9 mouse cellular contexts compared by ENCODE assay signal in genomic region chr1:169921710-169922211, GRCm38 (mm10). TPM values are rescaled to one million over a fixed set of nuclear protein-coding genes. Genes with fewer than 3 reads are reported as not detected.
DNase-seq lines count a peak whose midpoint lies in the region; ATAC-seq and TF ChIP-seq lines count a peak whose summit lies in the region.
"Had no signal": no experiment of that assay in that cellular context is flagged by ENCODE, and none has a peak within 500 bp of the region (broad histone marks: within the 10 kb centered on the region; RNA-seq: fewer than 3 reads in every experiment).

No protein-coding gene starts in this region.

- no peak for ATAC-seq in hindbrain, embryonic 14.5 days (ENCODE audit: low FRiP score)
- no peak for ATAC-seq in hindbrain, embryonic 12.5 days (ENCODE audit: low FRiP score)
- ATAC-seq in heart, embryonic 14.5 days (ENCODE audit: insufficient number of reproducible peaks, insufficient read depth, low FRiP score, low read depth) = no peak
- ATAC-seq in limb, embryonic 14.5 days (ENCODE audit: low FRiP score, low read depth) = no peak

- no peaks in the 10 kb centered on the region for H3K27me3 ChIP-seq in hindbrain, embryonic 14.5 days (ENCODE audit: control insufficient read depth, insufficient read depth, low read length)
- H3K27me3 ChIP-seq in hindbrain, embryonic 12.5 days = 0 out of 2 replicates have a peak, but pooled peaks cover 5% of the 10 kb centered on the region
- H3K27me3 ChIP-seq in CH12.LX (replicated peaks) = peaks cover 27% of the 10 kb centered on the region
- peaks cover 3% of the 10 kb centered on the region for H3K27me3 ChIP-seq in heart, embryonic 14.5 days (ENCODE audit: control insufficient read depth, insufficient read depth, low read length)
- H3K27me3 ChIP-seq in limb, embryonic 14.5 days (ENCODE audit: control insufficient read depth, insufficient read depth, low read length) = no peaks in the 10 kb centered on the region

- in situ Hi-C loops in CH12.LX (cut with MboI; ENCODE audit: low pct_ligation_motif_present, low pct_unique_long_range_greater_than_20kb, low sequenced_read_pairs) = loop anchor here (10.0 kb wide), 2 partner anchors 247 to 387 kb away; partner anchors contain the start of gene Nuf2

- no peak for TF ChIP-seq POLR2A in CH12.LX (IDR thresholded peaks at IDR 0.05; ENCODE audit: low read depth, low read length)
- no peak for TF ChIP-seq POLR2A in limb, embryonic 14.5 days (IDR thresholded peaks at IDR 0.05; ENCODE audit: borderline replicate concordance, extremely low read depth, insufficient read depth, insufficient read length)

- 46% methylated on average over 8 of the region's 8 CpGs for WGBS in hindbrain, embryonic 14.5 days
- 38% methylated on average over 8 of the region's 8 CpGs for WGBS in hindbrain, embryonic 12.5 days
- 29% methylated on average over 8 of the region's 8 CpGs for whole genome bisulfite sequencing in heart, embryonic 14.5 days
- 37% methylated on average over 8 of the region's 8 CpGs for WGBS in limb, embryonic 14.5 days

- H3K9ac ChIP-seq in hindbrain, embryonic 14.5 days = no peak overlapping the region
- no peak overlapping the region for H3K9ac ChIP-seq in hindbrain, embryonic 12.5 days
- H3K9ac ChIP-seq in CH12.LX (ENCODE audit: insufficient read depth, low read depth) = no peak overlapping the region
- H3K9ac ChIP-seq in heart, embryonic 14.5 days (ENCODE audit: low read length) = no peak overlapping the region; the same call in 1 of the 2 replicates
- H3K9ac ChIP-seq in limb, embryonic 14.5 days (ENCODE audit: low read depth, low read length, severe bottlenecking) = no peak overlapping the region
- H3K9ac ChIP-seq: midbrain, embryonic 12.5 days had no signal

- no peak for TF ChIP-seq EP300 in CH12.LX (IDR thresholded peaks at IDR 0.05; ENCODE audit: low read length)

- peak; percentile 71 to 84 for TF ChIP-seq CTCF in CH12.LX (conservative IDR thresholded peaks at IDR 0.05 in 1 of 2, IDR thresholded peaks at IDR 0.05 in 1 of 2; ENCODE audit: low read depth in 2 of 2, low read length in 2 of 2)

- no peak overlapping the region for H3K4me2 ChIP-seq in hindbrain, embryonic 14.5 days (replicated peaks)
- H3K4me2 ChIP-seq in hindbrain, embryonic 12.5 days (replicated peaks) = no peak overlapping the region
- peak overlapping the region; percentile 55 for H3K4me2 ChIP-seq in CH12.LX (ENCODE audit: insufficient read depth, low read depth, poor library complexity, severe bottlenecking)
- H3K4me2 ChIP-seq in heart, embryonic 14.5 days (ENCODE audit: low read length) = peak overlapping the region; percentile 35; the same call in 1 of the 2 replicates
- H3K4me2 ChIP-seq in limb, embryonic 14.5 days (replicated peaks; ENCODE audit: low read depth, low read length, severe bottlenecking) = no peak overlapping the region
- H3K4me2 ChIP-seq: midbrain, embryonic 12.5 days had no signal

- no peaks in the 10 kb centered on the region for H3K4me1 ChIP-seq in hindbrain, embryonic 14.5 days (replicated peaks; ENCODE audit: control insufficient read depth, insufficient read depth, low read length)
- peaks cover 2% of the 10 kb centered on the region; the same call in 1 of the 2 replicates for H3K4me1 ChIP-seq in hindbrain, embryonic 12.5 days
- H3K4me1 ChIP-seq in CH12.LX (ENCODE audit: control insufficient read depth in 1 of 2, insufficient read depth in 2 of 2) = peaks cover 0 to 7% of the 10 kb centered on the region in 2 experiments; a peak in 2 of 4 replicates
- 0 out of 4 replicates have a peak, but pooled peaks cover 0 to 2% of the 10 kb centered on the region in 2 experiments for H3K4me1 ChIP-seq in heart, embryonic 14.5 days (ENCODE audit: control insufficient read depth in 2 of 2, insufficient read depth in 2 of 2, low read length in 2 of 2)
- H3K4me1 ChIP-seq in limb, embryonic 14.5 days (ENCODE audit: control insufficient read depth, insufficient read depth, low read length) = peaks cover 7% of the 10 kb centered on the region
- H3K4me1 ChIP-seq: midbrain, embryonic 12.5 days had no signal

- H3K36me3 ChIP-seq in hindbrain, embryonic 14.5 days (replicated peaks; ENCODE audit: control insufficient read depth, insufficient read depth) = no peaks in the 10 kb centered on the region
- H3K36me3 ChIP-seq in hindbrain, embryonic 12.5 days = no peaks in the 10 kb centered on the region
- H3K36me3 ChIP-seq in CH12.LX (replicated peaks in 1 of 2; ENCODE audit: control insufficient read depth in 1 of 2, insufficient read depth in 1 of 2, low read length in 1 of 2) = no peaks in the 10 kb centered on the region
- no peaks in the 10 kb centered on the region for H3K36me3 ChIP-seq in heart, embryonic 14.5 days (ENCODE audit: control insufficient read depth, insufficient read depth, low read length)
- no peaks in the 10 kb centered on the region for H3K36me3 ChIP-seq in limb, embryonic 14.5 days (ENCODE audit: control insufficient read depth, insufficient read depth, low read length)
- H3K36me3 ChIP-seq: midbrain, embryonic 12.5 days had no signal

- TF ChIP-seq RAD21 in CH12.LX (IDR thresholded peaks at IDR 0.05; ENCODE audit: low read depth, low read length) = peak; percentile 62

- DNase-seq in hindbrain, embryonic 14.5 days (ENCODE audit: low spot score) = peak; percentile 67
- DNase-seq in CH12.LX (ENCODE audit: extremely low read depth) (peak; percentile 62), adipocyte (ENCODE audit: low spot score) (peak; percentile 61)
- DNase-seq in limb, embryonic 14.5 days (ENCODE audit: low spot score) = peak; percentile 55
- peak; percentile 54 for DNase-seq in retina, postnatal 1 day
- DNase-seq in ovary, adult 18-20 months (ENCODE audit: low spot score) = no peak

- H3K27ac ChIP-seq in hindbrain, embryonic 14.5 days = no peak overlapping the region
- H3K27ac ChIP-seq in hindbrain, embryonic 12.5 days = no peak overlapping the region
- H3K27ac ChIP-seq in CH12.LX (ENCODE audit: insufficient read depth, low read depth) = no peak overlapping the region
- H3K27ac ChIP-seq in heart, embryonic 14.5 days (replicated peaks in 1 of 2; ENCODE audit: control insufficient read depth in 1 of 2, insufficient read depth in 1 of 2, low read depth in 2 of 2, low read length in 2 of 2) = no peak overlapping the region
- no peak overlapping the region for H3K27ac ChIP-seq in limb, embryonic 14.5 days (replicated peaks; ENCODE audit: low read depth, low read length)
- H3K27ac ChIP-seq: midbrain, embryonic 12.5 days had no signal

- H3K4me3 ChIP-seq in hindbrain, embryonic 14.5 days (replicated peaks; ENCODE audit: low read length) = no peak overlapping the region
- no peak overlapping the region for H3K4me3 ChIP-seq in hindbrain, embryonic 12.5 days
- no peak overlapping the region for H3K4me3 ChIP-seq in CH12.LX (replicated peaks in 1 of 3; ENCODE audit: low read depth in 2 of 3, low read length in 2 of 3, poor library complexity in 1 of 3)
- no peak overlapping the region for H3K4me3 ChIP-seq in heart, embryonic 14.5 days (ENCODE audit: control insufficient read depth in 1 of 2, insufficient read depth in 1 of 2, low read depth in 1 of 2, low read length in 2 of 2)
- no peak overlapping the region for H3K4me3 ChIP-seq in limb, embryonic 14.5 days (replicated peaks; ENCODE audit: low read length)
- H3K4me3 ChIP-seq: midbrain, embryonic 12.5 days had no signal

- no peaks in the 10 kb centered on the region for H3K79me2 ChIP-seq in CH12.LX (replicated peaks; ENCODE audit: control insufficient read depth, extremely low read depth, insufficient read depth, poor library complexity, severe bottlenecking)

- H3K9me3 ChIP-seq in hindbrain, embryonic 14.5 days (ENCODE audit: control insufficient read depth, low read length) = no peaks in the 10 kb centered on the region
- no peaks in the 10 kb centered on the region for H3K9me3 ChIP-seq in hindbrain, embryonic 12.5 days (replicated peaks)
- peaks cover 2% of the 10 kb centered on the region for H3K9me3 ChIP-seq in CH12.LX (replicated peaks; ENCODE audit: low read length)
- H3K9me3 ChIP-seq in heart, embryonic 14.5 days (ENCODE audit: control insufficient read depth, low read length) = no peaks in the 10 kb centered on the region
- H3K9me3 ChIP-seq in limb, embryonic 14.5 days (ENCODE audit: control insufficient read depth, low read length) = no peaks in the 10 kb centered on the region
- H3K9me3 ChIP-seq: midbrain, embryonic 12.5 days had no signal

- dilution Hi-C loops in CH12.LX (cut with MboI; ENCODE audit: extremely low pct_ligation_motif_present, extremely low pct_unique_long_range_greater_than_20kb, low sequenced_read_pairs) = no loop called here

TF ChIP-seq in CH12.LX, 34 proteins besides CTCF, POLR2A, EP300 and RAD21 (continues in another document):
- TF ChIP-seq NRF1 (IDR thresholded peaks at IDR 0.05; ENCODE audit: low read depth, low read length) (no peak), USF2 (conservative IDR thresholded peaks at IDR 0.05; ENCODE audit: low read depth, low read length) (no peak), IRF4 (IDR thresholded peaks at IDR 0.05; ENCODE audit: low read depth, low read length) (0 out of 2 replicates have a peak, but pooled peaks have one; percentile 21), ETS1 (conservative IDR thresholded peaks at IDR 0.05; ENCODE audit: low read depth, low read length) (no peak), MAFK (IDR thresholded peaks at IDR 0.05; ENCODE audit: insufficient replicate concordance, low read length) (no peak), ZNF384 (IDR thresholded peaks at IDR 0.05; ENCODE audit: low read depth, low read length) (peak; percentile 91), MAZ (IDR thresholded peaks at IDR 0.05; ENCODE audit: low read depth, low read length) (no peak)

RNA-seq across cellular contexts. Expression of gene Ccdc190, which starts 6.7 kb away (rescaled TPM):
- 4.7 and 4.8 TPM in 2 replicates for polyA plus RNA-seq in hindbrain, embryonic 14.5 days (2014; fragmentation: Nextera tagmentation; extraction: Ambion mirVana)
- 0.65 and 0.89 TPM in 2 replicates for polyA plus RNA-seq in hindbrain, embryonic 12.5 days (2016; fragmentation: Nextera tagmentation; extraction: Ambion mirVana)
- total RNA-seq in CH12.LX (2012; rRNA removed) = not detected in 2 replicates
- not detected in 2 replicates for total RNA-seq in CH12.LX (2014; rRNA removed)
- not detected in 2 replicates for polyA plus RNA-seq in CH12.LX (2012; ENCODE audit: insufficient read length, low read depth)
- not detected in 2 replicates for polyA plus RNA-seq in heart, embryonic 14.5 days (2014; fragmentation: Nextera tagmentation; extraction: Ambion mirVana)
- 0.20 and 0.24 TPM in 2 replicates for polyA plus RNA-seq in limb, embryonic 14.5 days (2012; rRNA removed)
- polyA plus RNA-seq in limb, embryonic 14.5 days (2014; fragmentation: Nextera tagmentation; extraction: Ambion mirVana) = 0.28 TPM in 1 of 2 replicates, not detected in the other

RNA-seq across cellular contexts. Expression of gene Hsd17b7, which starts 47.3 kb away (rescaled TPM):
- 30.6 and 35.8 TPM in 2 replicates for polyA plus RNA-seq in hindbrain, embryonic 14.5 days (2014; fragmentation: Nextera tagmentation; extraction: Ambion mirVana)
- 21.9 and 29.4 TPM in 2 replicates for polyA plus RNA-seq in hindbrain, embryonic 12.5 days (2016; fragmentation: Nextera tagmentation; extraction: Ambion mirVana)
- total RNA-seq in CH12.LX (2012; rRNA removed) (7.5 and 9.4 TPM in 2 replicates), CH12.LX (2014; rRNA removed) (21.4 and 29.7 TPM in 2 replicates)
- polyA plus RNA-seq in CH12.LX (2012; ENCODE audit: insufficient read length, low read depth) = 12.3 and 13.9 TPM in 2 replicates
- 24.0 and 25.8 TPM in 2 replicates for polyA plus RNA-seq in heart, embryonic 14.5 days (2014; fragmentation: Nextera tagmentation; extraction: Ambion mirVana)
- 10.7 and 13.1 TPM in 2 replicates for polyA plus RNA-seq in limb, embryonic 14.5 days (2012; rRNA removed)
- polyA plus RNA-seq in limb, embryonic 14.5 days (2014; fragmentation: Nextera tagmentation; extraction: Ambion mirVana) = 14.6 and 19.2 TPM in 2 replicates

Comparison
In these comparisons a context has a peak if more than half of its experiments do, and no peak if none do; other contexts are left out.
1. H3K4me2 ChIP-seq: peak in CH12.LX (single experiment) and heart, embryonic 14.5 days (single experiment); none in hindbrain, embryonic 14.5 days (single experiment), hindbrain, embryonic 12.5 days (single experiment) and limb, embryonic 14.5 days (single experiment).